Mouse (Mus musculus) brain, adult 2 months (tissue): ENCODE measurements around the gene Cphx2.
"Not testable (repeated sequence)": the region's sequence is repeated elsewhere in the genome, so short reads cannot be mapped to it uniquely, and the experiment has no call there.

Source experiments
- DNase-seq: peaks from one replicate; pipeline ENCODE4 v3.0.0; 2011; ENCODE audit warnings: low read depth, low spot score

Cphx2 gene

DNA sequence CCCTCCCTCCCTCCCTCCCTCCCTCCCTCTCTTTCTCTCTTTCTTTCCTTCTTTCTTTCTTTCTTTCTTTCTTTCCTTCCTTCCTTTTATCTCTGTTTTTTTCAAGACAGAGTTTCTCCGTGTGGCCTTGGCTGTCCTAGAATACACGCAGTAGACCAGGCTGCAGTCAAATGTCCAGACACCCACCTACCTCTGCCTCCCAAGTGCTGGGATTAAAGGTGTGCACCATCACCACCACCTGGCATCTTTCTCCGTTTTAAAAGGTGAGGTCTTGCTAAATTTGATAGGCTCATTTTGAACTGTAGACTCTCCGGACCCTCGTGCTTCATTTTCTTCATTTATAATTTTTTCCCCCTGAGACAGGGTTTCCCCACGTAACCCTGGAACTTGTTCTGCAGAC, at the start of gene Cphx2:
Cphx2 (plus strand) TSS at position 301 of the 400 bp plus-strand sequence.
- not testable (repeated sequence) for DNase-seq

DNA sequence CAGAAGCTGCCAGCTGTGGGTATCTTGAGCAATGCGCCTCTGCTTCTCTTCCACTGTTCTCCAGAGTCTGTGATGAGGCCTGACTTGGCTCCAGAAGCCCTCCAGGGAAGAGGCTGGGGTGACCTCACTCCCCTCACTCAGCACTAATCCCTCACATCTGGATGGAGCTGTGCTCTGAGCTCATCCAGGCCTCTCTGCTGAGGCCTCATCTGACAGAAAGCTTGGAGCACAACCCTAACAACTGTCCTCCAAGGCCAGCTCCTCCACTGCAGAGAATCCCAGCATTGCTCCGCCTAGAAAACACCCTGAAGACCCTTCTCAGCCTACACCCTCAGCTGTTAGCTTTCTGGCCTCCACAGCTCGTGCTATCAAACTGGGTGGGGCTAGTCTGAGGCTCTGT, 47.0 kb upstream of the Cphx2 start:
- DNase-seq, result not testable (repeated sequence)

DNA sequence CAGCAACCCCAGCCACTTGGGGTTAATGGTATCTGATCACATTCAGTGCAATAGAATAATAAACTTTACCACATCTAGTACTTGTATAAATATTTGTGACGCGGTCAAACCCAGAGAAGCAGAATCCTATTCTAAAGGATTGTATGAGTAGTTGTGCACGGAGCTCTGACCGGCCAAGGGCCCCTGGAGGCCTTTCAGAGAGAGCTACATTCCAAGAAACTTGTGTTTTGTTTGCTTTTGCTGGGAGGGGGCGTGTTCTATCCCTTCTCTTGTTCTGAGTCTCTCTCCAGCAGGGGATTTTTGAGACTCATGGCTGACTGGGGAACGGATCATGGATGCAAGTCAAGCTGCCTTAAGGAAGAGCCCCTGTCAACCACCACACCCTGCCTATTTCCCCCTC, 45.9 kb upstream of the Cphx2 start:
- DNase-seq, result not testable (repeated sequence)

DNA sequence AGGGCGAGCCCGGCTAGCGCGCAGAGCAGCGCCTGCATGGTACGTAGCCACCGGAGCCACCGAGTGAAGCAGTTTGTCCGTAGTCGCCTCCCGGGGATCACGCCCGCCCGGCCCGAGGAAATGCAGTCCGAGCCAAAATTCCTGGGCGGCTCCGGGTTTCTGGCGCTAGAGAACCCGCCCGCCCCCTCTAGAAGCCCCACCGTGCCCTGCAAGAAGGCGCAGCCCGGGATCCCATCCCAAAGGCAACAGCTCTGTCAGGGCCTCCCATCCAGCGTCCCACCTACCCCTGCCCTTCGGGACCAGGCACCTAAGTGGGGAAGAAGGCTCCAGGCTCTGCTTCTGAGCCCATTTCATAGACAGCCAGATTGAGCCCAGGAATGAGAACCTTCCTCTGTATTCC, 38.7 kb upstream of the Cphx2 start, which contains the start of gene Gm9780:
Gm9780 (minus strand) TSS at position 101 of the 400 bp plus-strand sequence.
- DNase-seq, result not testable (repeated sequence)

DNA sequence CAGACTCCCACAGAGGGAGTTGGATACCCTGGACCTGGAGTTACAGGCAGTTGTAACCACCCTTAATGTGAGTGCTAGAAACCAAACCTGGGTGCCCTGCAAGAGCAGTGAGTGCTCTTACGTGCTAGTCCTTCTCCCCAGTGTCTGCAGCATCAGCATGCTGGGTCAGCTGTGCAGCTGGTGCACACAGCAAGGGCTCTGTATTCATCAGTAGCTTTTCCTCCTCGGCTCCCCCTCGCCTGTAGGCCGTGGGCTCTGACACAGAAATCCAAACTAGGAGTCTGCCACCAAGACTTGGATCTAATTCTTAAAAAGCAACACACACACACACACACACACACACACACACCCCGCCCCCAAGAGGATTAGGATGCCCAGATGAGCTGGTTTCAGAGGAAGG, 36.3 kb upstream of the Cphx2 start:
- not testable (repeated sequence) for DNase-seq

DNA sequence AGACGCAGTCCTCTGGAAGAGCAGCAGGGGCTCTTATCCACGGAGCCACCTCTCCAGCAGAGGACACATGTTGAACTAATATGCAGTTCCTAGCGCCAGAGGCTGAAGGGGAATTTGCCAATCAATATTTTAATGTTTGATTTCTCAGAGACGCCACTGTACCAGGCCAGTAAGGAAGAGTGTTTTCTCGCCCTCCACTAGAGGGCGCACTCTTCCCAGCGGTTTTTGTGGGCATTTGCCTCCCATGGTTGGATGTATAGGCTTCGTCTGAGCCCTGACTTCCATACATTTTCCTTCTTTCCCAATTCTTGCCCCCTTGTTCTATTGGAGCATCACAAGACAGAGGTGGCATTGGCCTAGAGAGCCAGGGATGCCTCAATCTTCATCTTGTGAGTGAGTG, 34.3 kb upstream of the Cphx2 start:
- DNase-seq, result not testable (repeated sequence)

DNA sequence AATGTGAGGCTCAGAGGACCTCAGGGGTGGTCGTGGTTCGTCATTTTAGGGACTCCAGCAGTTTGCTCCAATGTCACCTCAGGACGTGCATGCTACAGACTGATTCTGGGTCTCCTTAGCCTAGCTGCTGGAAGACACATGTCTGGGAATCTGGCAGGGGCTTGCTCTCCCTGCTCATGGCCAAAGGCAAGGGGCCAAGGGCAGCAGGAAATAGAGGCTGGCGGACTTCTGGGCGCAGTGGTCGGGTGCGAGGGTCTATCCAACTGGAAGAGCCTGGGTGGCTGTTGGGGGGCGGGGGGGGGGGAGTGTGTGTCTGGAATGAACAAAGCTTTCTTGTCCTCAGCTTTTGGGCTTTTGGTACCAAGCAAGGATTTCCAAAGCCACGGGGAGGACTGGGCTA, 32.5 kb upstream of the Cphx2 start:
- not testable (repeated sequence) for DNase-seq

DNA sequence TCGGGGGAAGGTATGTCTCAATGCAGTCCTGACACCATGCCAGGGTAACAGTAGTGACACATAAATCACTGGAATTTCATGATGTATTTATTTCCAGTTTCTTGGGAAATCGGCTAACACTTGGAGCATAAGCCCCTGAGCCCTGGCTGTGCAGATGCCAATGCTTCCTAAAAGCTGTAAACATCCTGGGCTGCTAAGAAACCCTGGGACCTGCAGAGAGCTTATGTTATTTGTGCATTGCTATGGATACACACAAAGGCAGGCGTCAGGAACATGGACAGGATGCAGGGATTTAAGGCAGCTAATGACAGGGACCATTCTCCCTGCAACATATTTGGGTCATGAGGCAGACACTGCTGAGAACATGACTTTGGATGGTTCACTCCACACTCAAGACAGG, 23.1 kb upstream of the Cphx2 start:
- DNase-seq, result not testable (repeated sequence)

DNA sequence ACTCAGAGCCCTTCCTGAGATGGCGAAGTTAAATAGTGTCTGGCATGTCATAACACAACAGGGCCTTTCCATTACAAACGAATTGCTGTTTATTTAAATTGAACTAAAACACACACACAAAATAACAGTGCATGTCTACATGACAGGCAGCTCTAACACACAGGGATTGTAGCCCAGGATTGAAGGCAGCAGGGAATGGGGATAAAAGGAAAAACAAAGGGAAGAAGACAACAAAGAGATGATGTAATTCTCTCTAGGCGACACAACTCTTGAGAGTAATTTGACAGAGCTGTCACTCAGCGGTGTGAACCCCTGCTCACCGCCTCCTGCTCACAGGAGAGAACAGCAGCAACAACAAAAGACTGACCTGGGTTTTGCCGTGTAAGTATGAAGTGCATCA, 22.0 kb upstream of the Cphx2 start:
- DNase-seq, result not testable (repeated sequence)

DNA sequence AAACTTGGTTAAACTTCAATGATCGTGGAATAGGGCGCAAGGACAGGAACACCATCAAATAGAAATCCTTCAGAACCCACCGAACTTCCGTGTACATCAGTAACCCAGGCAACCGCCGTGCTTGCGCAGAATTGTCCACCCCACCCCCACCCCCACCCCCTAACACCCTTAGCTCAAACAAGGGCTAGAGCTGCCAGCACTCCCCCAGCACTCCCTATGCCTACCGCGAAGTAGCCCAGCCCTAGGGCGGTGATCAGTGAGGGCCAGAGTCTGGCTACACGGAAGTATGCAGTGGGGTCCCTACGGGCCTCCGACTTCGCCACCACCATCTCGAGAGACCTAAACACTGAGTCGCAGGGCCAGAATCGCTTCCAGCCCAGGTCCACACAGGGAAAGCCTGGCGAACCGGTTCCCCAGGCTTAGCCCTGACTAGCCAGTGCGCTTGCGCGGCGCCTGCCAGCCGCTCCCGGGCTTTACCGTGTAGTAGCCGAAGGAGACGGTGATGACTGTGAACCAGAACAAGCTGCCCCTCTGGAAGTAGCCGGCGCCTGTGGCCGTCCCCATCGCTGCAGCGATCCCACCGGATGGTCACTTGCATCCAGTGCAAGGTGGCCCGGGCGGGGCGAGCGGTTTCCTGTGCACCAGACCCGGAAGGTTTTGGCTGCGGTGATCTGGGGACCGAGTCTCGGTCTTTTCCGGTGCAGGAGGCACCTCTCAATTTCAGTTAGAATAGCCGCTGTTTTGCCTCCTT, 14.6 kb upstream of the Cphx2 start:
- not testable (repeated sequence) for DNase-seq

DNA sequence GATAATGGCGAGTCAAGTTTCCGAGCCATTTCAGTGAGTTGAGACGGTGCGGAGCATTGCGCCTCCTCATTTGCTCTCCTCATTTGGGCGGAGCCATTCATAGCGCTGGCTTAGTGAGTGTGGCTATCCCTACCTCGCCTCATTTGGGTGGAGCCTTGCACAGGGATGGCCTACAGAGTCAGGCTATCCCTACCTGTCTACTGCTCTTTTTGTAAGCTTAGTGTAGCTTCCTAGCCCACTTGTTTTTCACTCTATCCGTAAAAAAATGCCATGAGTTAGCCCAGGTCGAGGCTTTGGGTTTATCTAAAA, 14.0 kb upstream of the Cphx2 start, which contains the start of gene Tmem254c:
Tmem254c (minus strand) TSS at position 31 of the 309 bp plus-strand sequence.
- not testable (repeated sequence) for DNase-seq

DNA sequence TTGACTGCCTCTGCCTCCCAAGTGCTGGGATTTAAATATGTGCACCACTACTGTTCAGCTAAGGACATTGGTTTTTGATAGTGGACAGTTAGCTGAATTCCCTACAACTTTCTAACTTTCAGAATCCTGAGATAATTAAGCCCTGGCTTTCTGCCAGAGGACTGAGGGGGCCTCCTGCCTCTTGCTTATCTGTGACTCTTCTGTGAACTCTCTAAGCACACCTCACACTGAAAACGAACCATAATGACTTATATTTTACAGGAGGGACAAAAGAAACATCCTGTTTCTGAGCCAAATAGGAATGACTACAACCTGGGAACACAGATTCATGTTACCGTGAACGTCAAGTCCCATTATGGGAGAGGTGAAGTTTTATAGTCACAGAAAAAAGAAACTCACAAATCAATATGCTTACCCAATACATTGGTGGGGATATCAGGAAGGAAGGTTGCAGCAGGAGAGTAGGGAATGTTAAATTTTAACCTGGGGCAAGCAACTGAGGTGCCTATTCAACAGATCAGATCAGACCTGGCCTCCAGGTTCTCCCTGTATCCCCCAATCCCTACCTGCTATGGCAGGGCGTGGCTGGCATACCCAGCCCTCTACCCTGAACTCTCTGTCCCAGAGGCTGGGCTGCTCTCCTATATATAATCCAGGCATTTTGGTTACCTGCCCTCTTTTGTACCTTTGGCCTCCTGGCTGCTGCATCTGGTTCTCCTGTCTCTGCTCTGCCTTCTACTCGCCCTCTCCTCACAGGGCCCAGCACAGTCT, 4.5 kb upstream of the Cphx2 start:
- not testable (repeated sequence) for DNase-seq

DNA sequence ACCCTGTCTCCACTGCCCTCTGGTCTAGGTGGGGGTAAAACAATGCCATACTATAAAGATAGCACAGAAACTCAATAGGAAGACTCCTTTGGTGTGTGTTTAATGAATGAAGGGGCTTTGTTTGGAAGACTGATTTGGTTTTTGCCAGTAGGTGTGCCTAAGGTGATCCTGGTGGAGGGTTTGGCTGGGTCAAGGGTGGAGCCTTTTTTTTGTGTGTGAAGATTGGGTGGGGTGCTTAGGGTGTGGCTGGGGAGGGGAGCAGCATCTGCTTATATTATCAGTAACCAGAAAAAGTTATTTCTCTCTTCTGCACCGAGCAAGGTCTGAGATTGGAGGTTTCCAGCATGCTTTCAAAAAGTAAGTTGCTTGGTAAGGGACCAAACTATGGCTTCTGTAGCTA, 681 bp downstream of the Cphx2 start, which contains the start of gene Cphx3:
Cphx3 (plus strand) TSS at position 301 of the 400 bp plus-strand sequence.
- DNase-seq, result not testable (repeated sequence)

DNA sequence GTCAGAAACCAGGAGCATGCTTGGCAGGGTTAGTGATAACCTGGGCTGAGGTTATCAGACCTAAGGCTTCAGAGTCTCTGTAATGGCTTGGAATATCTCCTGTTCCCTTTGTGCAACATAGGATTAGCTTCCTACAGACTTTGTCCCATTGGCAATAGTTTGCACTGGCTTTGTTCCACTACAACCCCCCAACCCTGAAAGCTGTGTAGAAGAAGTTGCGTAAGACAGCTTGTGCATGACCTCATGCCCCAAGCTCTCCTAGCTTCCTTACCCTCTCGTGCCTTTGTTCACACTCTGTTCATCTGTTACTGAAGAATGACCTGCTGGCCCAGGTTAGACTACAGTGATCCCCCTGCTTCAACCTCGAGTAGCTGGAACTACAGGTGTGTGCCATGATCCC, 16.3 kb downstream of the Cphx2 start:
- not testable (repeated sequence) for DNase-seq

DNA sequence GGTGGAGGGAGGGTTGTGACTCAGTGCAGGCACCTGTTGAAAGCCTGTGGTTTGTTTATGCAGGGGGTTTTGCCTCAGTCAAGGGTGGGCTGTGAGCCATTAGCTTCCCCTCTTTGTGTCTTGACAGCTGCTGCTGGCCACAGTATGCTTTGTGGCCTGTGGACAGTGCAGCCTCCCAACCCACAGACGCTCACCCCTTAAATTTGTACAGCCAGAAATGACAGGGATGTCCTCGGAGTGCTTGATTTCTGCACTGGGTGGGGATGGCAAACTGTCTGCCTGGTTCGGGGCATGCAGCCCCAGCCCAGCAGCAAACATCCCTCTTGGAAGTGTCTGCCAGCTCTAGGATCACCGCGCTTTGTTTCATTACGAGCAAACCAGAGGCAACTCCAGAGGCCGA, 36.8 kb downstream of the Cphx2 start, which contains the start of gene Duxbl2:
Duxbl2 (plus strand) TSS at position 200 of the 400 bp plus-strand sequence.
- DNase-seq, result not testable (repeated sequence)

DNA sequence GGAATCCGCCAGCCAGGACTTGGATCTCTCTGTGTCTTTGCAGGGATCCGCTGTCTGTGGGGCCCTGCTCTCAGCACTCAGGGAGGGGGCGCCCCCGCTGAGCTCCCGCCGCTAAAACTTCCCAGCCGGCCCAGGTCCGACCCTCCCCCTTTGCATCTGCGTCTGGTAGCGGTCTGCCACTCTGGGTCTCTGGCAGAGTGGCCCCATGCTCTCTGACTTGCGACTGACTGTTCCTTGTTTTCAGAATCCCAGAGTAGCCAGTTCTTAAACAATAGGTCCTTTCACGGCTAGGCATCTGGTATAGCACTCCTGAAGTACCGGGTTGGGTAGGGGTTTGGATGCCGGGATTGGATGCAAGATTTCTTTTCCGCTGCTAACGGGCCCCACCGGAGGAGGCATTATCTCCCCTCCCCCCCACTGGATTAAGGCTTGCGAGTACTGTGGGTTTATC, 37.3 kb downstream of the Cphx2 start:
- DNase-seq, result not testable (repeated sequence)

DNA sequence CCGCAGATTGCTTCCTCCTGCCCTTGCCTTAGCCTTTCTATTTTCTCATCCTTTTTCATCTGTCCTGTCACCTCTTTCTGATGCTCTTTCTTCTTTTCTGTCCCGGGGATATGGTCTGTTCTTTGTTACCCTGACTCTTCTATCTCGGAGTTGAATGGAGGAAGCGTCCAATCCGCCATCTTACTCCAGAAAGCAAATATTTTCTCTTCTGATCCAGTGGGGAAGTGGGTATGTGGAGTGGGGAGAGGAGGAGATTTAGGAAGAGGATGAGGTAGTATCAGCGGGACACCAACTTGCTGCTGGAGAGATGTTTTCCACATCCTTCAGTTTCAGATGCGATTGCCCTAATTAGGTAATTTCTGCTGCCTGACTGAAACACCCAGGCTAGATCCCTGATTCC, 37.8 kb downstream of the Cphx2 start:
- not testable (repeated sequence) for DNase-seq
